Mouse (Mus musculus): Measurements from ENCODE around the gene Trappc11.
"Not testable (repeated sequence)": the region's sequence is repeated elsewhere in the genome, so short reads cannot be mapped to it uniquely, and the experiment has no call there.

The Trappc11 gene

DNA sequence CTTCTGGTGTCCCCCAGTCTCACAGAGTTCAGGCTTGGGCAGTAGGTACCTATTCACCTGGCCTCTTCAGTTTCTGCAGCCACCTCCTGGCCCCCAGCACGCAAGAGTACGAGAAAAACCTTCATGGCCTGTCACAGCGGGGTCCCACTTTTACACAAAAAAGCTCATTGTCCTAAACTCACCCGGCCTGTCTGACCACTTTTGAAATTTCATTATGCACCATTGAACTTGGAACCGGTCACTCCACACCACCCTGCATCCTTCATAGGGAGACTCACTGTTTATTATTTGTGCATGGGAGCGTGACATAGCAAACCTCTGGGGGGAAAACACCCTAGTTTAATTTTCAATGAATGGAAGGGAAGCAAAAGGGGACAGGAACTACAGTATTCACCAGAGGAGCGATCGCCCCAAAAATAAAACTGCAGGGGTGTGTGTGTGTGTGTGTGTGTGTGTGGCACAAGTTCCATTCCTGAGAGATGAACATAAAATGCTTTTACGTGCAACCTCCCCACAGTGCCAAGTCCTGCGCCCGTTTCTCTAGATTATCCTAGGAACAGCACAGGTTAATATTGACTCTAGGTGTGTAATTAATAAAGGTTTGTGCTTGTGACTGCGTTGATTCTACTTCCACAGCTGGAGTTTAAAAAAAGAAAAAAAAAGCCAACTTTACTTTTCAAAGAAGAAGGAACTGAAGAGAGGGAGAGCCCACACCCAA is 50.8 kb downstream of the Trappc11 start:
- DNase-seq (ENCODE audit: low spot score): no peak

DNA sequence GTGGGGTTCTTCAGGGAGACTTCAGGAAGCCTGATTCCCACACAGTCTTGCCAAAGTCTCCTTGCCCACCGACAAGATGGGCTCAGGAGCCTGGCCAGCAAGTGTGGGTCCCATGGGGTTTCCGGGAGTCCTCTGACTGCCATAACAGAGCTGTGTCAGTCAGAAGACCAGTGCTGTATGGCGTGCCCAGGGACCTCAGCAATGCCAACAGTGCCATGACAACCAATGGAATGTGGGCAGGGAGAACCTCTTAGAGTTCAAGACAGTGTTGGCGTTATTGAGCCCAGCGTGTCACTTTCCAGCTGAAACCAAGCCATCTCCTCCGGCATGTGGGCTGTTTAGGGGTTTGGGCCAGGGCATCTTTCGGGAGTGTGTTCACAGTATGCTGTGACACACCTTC is 53.2 kb downstream of the Trappc11 start:
- no peak for DNase-seq (ENCODE audit: low spot score)

DNA sequence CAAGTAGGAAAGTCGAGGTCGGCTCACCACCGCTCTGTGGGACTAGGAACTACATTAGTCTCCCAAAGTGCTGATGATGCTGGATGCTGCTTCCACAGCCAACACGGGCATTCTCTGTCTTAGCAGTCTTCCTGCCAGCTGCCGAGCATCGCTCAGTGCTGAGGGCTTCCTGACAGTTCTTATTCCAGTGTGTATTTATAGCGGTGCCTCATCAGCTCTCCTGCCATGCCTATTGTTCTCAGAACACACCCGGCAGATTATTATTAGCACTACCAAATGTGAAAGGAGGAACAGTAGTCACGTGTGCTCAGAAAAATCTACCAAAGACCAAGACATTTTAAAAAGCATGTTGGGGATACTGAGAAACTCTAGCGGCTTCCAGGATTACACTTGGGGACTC is 71.6 kb downstream of the Trappc11 start:
- no peak for DNase-seq (ENCODE audit: low spot score)

DNA sequence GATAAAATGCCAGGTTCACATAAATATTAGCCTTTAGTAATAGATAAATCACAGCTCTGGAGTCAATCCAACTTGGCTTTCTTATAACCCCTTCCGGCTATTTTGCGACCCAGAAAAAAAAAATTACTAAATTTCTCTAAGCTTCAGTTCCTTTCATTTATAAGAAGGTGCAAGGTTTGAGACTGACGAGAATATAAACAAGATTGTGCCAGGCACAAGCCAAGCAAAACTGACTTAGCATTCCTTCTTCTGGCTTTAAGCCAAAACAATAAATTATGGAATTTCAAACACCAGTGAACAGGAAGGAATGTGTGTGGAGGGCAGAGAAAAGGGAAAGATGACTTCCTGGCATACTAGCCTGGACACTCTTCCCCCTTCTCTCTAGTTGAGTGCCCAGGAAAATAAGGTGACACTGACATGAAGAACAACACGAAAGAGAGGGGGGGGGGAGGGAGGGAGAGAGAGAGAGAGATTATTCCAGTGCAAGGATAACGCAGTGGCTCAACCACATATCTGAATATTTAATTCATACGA is 74.0 kb downstream of the Trappc11 start:
- DNase-seq (ENCODE audit: low spot score): no peak

DNA sequence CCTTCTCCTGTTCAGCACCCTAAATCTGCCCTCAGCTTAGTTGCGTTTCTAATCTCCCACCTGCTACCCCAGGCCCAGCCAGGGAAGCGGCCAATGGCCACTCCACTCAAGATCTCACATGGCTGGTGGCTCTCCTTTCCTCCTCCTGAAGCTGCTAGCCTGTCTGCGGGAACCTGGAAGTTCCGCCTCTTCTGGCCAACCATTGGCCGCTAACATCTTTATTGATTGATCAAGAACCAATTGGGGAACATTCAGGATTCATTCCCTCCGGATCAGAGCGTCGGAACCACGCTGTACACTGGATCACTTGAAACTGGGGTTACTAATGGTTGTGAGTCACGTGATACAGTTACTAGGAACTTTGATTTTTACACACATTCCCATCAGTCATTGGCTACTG is 74.7 kb downstream of the Trappc11 start:
- no peak for DNase-seq (ENCODE audit: low spot score)

DNA sequence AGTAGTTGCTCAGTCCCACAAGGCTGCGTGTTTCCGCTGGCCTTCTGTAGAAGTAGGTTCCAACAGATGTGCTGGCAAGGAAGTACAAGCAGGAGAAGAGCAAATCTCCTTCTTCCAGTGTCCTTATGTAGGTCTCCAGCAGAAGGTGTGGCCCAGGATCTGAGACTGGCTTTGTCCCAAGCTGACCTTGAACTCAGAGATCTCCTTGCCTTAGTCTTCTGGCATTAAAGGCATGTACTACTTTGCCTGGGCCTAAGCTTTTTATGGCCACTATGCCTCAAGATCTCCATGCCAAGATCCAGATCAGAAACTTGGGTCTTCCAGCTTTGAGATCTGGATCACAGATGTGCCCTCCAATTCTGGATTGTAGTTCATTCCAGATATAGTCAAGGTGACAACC is 84.1 kb downstream of the Trappc11 start:
- not testable (repeated sequence) for DNase-seq (ENCODE audit: low spot score)

DNA sequence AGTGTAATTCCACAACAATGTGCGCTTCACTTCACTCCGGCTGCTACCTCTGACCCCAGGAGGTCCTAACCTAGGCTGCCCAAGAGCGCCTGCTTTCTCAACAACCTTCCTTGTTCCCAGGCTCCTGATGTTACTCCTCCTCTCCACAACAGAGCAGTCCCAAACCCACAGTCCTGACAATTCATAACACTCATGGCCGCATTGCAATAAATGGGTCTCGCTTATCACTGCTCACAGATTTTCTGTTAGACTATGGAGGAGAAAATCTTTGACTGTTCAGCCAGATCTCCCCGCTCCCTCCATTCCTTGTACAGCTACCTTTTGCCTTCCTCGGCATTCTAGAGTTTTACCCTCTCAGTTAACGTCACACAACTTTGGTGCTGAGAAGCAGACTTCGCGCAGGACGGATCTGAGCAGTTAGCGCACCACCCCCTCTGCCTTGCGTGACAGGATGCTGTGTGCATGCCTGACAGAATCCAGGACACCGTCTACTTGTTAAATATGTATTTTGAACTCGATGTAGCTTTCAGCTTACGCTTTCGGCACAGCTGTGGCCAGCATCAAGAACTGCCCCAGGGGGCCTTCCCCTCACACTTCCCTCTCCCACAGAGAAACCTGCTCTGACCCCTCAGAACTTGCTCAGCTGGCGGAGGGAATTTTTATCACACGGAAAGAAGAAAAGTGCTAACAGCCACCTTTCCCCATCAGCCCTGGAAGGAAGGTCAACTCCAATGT is 86.8 kb downstream of the Trappc11 start, which contains the start of gene Stox2:
TSS of gene Stox2 (minus strand) at position 51 of the 735 bp plus-strand sequence.
- DNase-seq (ENCODE audit: low spot score): no peak

Data from ovary, postnatal 36 days (tissue).